Mouse (Mus musculus) G1E (cell line): ENCODE data around the gene Rap1gap. TPM values are rescaled to one million over a fixed set of nuclear protein-coding genes. Genes with fewer than 3 reads are reported as not detected.

Experiments used
- ATAC-seq: 2 replicates; pipeline ENCODE4 v1.8.0; 2016; ENCODE audit warnings: mild to moderate bottlenecking; ENCODE audit not compliant: insufficient number of reproducible peaks, poor library complexity, low FRiP score, severe bottlenecking; ENCODE audit errors: extremely low read depth
- DNase-seq: peaks from one replicate; pipeline ENCODE4 v3.0.0; 2012; ENCODE audit warnings: low spot score
- H3K27me3 ChIP-seq: 2 replicates; pipeline ENCODE4 v1.6.1; 2012; ENCODE audit warnings: mild to moderate bottlenecking, low read length, inconsistent platforms; ENCODE audit not compliant: insufficient read depth
- H3K36me3 ChIP-seq: replicated peaks from 2 replicates; pipeline ENCODE3; 2012; ENCODE audit warnings: mild to moderate bottlenecking, inconsistent platforms
- H3K4me1 ChIP-seq: 2 replicates; pipeline ENCODE4 v1.6.1; 2012; ENCODE audit warnings: low read depth, low read length, inconsistent platforms, mixed read lengths; ENCODE audit not compliant: insufficient read depth
- H3K4me3 ChIP-seq: 2 replicates; pipeline ENCODE4 v1.5.1; 2012; ENCODE audit warnings: low read depth, mild to moderate bottlenecking, inconsistent platforms, low read length, moderate library complexity, mixed read lengths
- H3K9me3 ChIP-seq: replicated peaks from 2 replicates; pipeline ENCODE4 v1.6.1; 2012; ENCODE audit warnings: inconsistent platforms
- CTCF ChIP-seq: IDR thresholded peaks from 2 replicates; pipeline ENCODE4 v1.5.1; 2012; ENCODE audit warnings: low read depth, low read length, inconsistent platforms, mixed read lengths
- GATA1 ChIP-seq: IDR thresholded peaks from 2 replicates; pipeline ENCODE4 v1.6.1; 2012; ENCODE audit warnings: borderline replicate concordance, low read length, inconsistent platforms, mixed read lengths
- GATA2 ChIP-seq: IDR thresholded peaks from 2 replicates; pipeline ENCODE4 v1.6.1; 2012; ENCODE audit warnings: low read depth, low read length, inconsistent platforms, borderline replicate concordance
- POLR2AphosphoS5 ChIP-seq: IDR thresholded peaks from 2 replicates; pipeline ENCODE4 v1.6.1; 2012; ENCODE audit warnings: low read depth, low read length, inconsistent platforms; ENCODE audit not compliant: insufficient replicate concordance
- TAL1 ChIP-seq: conservative IDR thresholded peaks from 2 replicates; pipeline ENCODE4 v1.6.1; 2012; ENCODE audit warnings: low read depth, low read length, inconsistent platforms, mixed read lengths
- polyA plus RNA-seq: library from polyadenylated mRNA; stranded (reverse); fragments of >175 nt; gene quantifications from 2 replicates; pipeline ENCODE4 v1.2.3, GENCODE M21; 2012
- total RNA-seq, 2 experiments: library from RNA; stranded (forward) in 1 of 2; stranded (reverse) in 1 of 2; fragments of 200-1000 nt in 1 of 2; fragments of >200 nt in 1 of 2; fragmentation: Nextera tagmentation in 1 of 2; gene quantifications; 2 replicates each; pipeline ENCODE4 v1.2.3; 2014 to 2017

Gene Rap1gap
- total and polyA plus RNA-seq, 3 experiments: not detected

GRCm38 (mm10) chr4:137751310-137751709, 86.8 kb downstream of the Rap1gap start:
- no peak for ATAC-seq
- TF ChIP-seq GATA1 (no peak), TAL1 (no peak), POLR2AphosphoS5 (no peak), CTCF (no peak)
- no peaks in the 10 kb centered on the region for H3K36me3 ChIP-seq
- DNase-seq: no peak
- peaks cover 10% of the 10 kb centered on the region for H3K4me1 ChIP-seq
- H3K9me3 ChIP-seq: no peaks in the 10 kb centered on the region
- H3K27me3 ChIP-seq: peaks cover 12% of the 10 kb centered on the region; the same call in 1 of the 2 replicates
- no peak overlapping the region for H3K4me3 ChIP-seq

GRCm38 (mm10) chr4:137751717-137752116, 87.2 kb downstream of the Rap1gap start:
- no peak for DNase-seq
- TF ChIP-seq GATA2 (no peak), GATA1 (no peak), CTCF (no peak), POLR2AphosphoS5 (no peak), TAL1 (no peak)
- Histone ChIP-seq H3K27me3 (peaks cover 12% of the 10 kb centered on the region; the same call in 1 of the 2 replicates), H3K4me3 (no peak overlapping the region), H3K4me1 (peaks cover 10% of the 10 kb centered on the region), H3K36me3 (no peaks in the 10 kb centered on the region), H3K9me3 (no peaks in the 10 kb centered on the region)
- ATAC-seq: no peak

GRCm38 (mm10) chr4:137752471-137752870, 87.9 kb downstream of the Rap1gap start:
- H3K9me3 ChIP-seq: no peaks in the 10 kb centered on the region
- no peaks in the 10 kb centered on the region for H3K36me3 ChIP-seq
- DNase-seq: no peak
- no peak for ATAC-seq
- no peak for TF ChIP-seq POLR2AphosphoS5
- no peak for TF ChIP-seq CTCF
- TF ChIP-seq GATA2: no peak
- TF ChIP-seq TAL1: no peak
- no peak for TF ChIP-seq GATA1
- no peak overlapping the region for H3K4me3 ChIP-seq
- H3K27me3 ChIP-seq: peaks cover 9% of the 10 kb centered on the region; the same call in 1 of the 2 replicates
- H3K4me1 ChIP-seq: peaks cover 10% of the 10 kb centered on the region

- Histone ChIP-seq H3K4me3 (no peak overlapping the region), H3K27me3 (peaks cover 9% of the 10 kb centered on the region; the same call in 1 of the 2 replicates), H3K36me3 (no peaks in the 10 kb centered on the region), H3K4me1 (peaks cover 10% of the 10 kb centered on the region), H3K9me3 (no peaks in the 10 kb centered on the region)
- ATAC-seq (no peak), DNase-seq (no peak)
- TF ChIP-seq CTCF (no peak), GATA2 (no peak), POLR2AphosphoS5 (no peak), GATA1 (no peak), TAL1 (no peak)
Measured at GRCm38 (mm10) chr4:137753199-137753598, 88.7 kb downstream of the Rap1gap start.

GRCm38 (mm10) chr4:137754446-137754845, 89.9 kb downstream of the Rap1gap start:
- peaks cover 10% of the 10 kb centered on the region for H3K4me1 ChIP-seq
- H3K36me3 ChIP-seq: no peaks in the 10 kb centered on the region
- H3K27me3 ChIP-seq: peaks cover 5% of the 10 kb centered on the region; the same call in 1 of the 2 replicates
- ATAC-seq (no peak), DNase-seq (no peak)
- TF ChIP-seq CTCF: no peak
- TF ChIP-seq GATA1: no peak
- TF ChIP-seq POLR2AphosphoS5: no peak
- TF ChIP-seq TAL1: no peak
- TF ChIP-seq GATA2: no peak
- H3K4me3 ChIP-seq: no peak overlapping the region
- no peaks in the 10 kb centered on the region for H3K9me3 ChIP-seq

GRCm38 (mm10) chr4:137762886-137763285, 98.4 kb downstream of the Rap1gap start:
- ATAC-seq: no peak
- Histone ChIP-seq H3K27me3 (peaks cover 3% of the 10 kb centered on the region; the same call in 1 of the 2 replicates), H3K9me3 (no peaks in the 10 kb centered on the region), H3K4me3 (no peak overlapping the region), H3K4me1 (no peaks in the 10 kb centered on the region), H3K36me3 (no peaks in the 10 kb centered on the region)
- no peak for TF ChIP-seq TAL1
- TF ChIP-seq CTCF: no peak
- DNase-seq: no peak

- DNase-seq (no peak), ATAC-seq (no peak)
- Histone ChIP-seq H3K4me1 (no peaks in the 10 kb centered on the region), H3K4me3 (no peak overlapping the region), H3K9me3 (no peaks in the 10 kb centered on the region), H3K27me3 (peaks cover 3% of the 10 kb centered on the region; the same call in 1 of the 2 replicates), H3K36me3 (no peaks in the 10 kb centered on the region)
- TF ChIP-seq CTCF: no peak
- TF ChIP-seq GATA2: no peak
- TF ChIP-seq TAL1: no peak
Measured at GRCm38 (mm10) chr4:137763920-137764495, 99.5 kb downstream of the Rap1gap start.
